Mouse (Mus musculus) neural tube, embryonic 13.5 days (tissue): ENCODE results near the gene Dnase1l1. TPM values are rescaled to one million over a fixed set of nuclear protein-coding genes. Genes with fewer than 3 reads are reported as not detected.

Experiments used
- ATAC-seq: fragments of 200-750 bp; cut with Nextera tagmentation; 2 replicates; pipeline ENCODE4 v1.8.0; 2017; ENCODE audit warnings: low read depth, mild to moderate bottlenecking, moderate TSS enrichment, moderate library complexity
- H3K27ac ChIP-seq: fragments of 300-500 bp; sonication (generic); replicated peaks from 2 replicates; pipeline ENCODE4 v1.5.1; 2015; ENCODE audit warnings: moderate library complexity, mild to moderate bottlenecking, inconsistent platforms
- H3K27me3 ChIP-seq: fragments of 300-500 bp; sonication (generic); 2 replicates; pipeline ENCODE4 v1.6.1; 2015; ENCODE audit warnings: mild to moderate bottlenecking, inconsistent platforms
- H3K36me3 ChIP-seq: fragments of 300-500 bp; sonication (generic); 2 replicates; pipeline ENCODE4 v1.6.1; 2015; ENCODE audit warnings: mild to moderate bottlenecking, inconsistent platforms
- H3K4me1 ChIP-seq: fragments of 300-500 bp; sonication (generic); replicated peaks from 2 replicates; pipeline ENCODE4 v1.6.1; 2015; ENCODE audit warnings: inconsistent platforms
- H3K4me2 ChIP-seq: fragments of 300-500 bp; sonication (generic); 2 replicates; pipeline ENCODE4 v1.6.1; 2015; ENCODE audit warnings: inconsistent platforms, mild to moderate bottlenecking, moderate library complexity
- H3K4me3 ChIP-seq: fragments of 300-500 bp; sonication (generic); 2 replicates; pipeline ENCODE4 v1.5.1; 2015; ENCODE audit warnings: mild to moderate bottlenecking, inconsistent platforms
- H3K9ac ChIP-seq: fragments of 300-500 bp; sonication (generic); 2 replicates; pipeline ENCODE4 v1.6.1; 2015; ENCODE audit warnings: moderate library complexity, mild to moderate bottlenecking, inconsistent platforms
- H3K9me3 ChIP-seq: fragments of 300-500 bp; sonication (generic); 2 replicates; pipeline ENCODE4 v1.6.1; 2016; ENCODE audit warnings: inconsistent platforms
- WGBS: fragments of 180-500 bp; shearing (Covaris S2); methylation state at CpG from one replicate; pipeline ENCODE4 v1.1.7; 2015; 5-methylcytosine and 5-hydroxymethylcytosine counted together
- polyA plus RNA-seq: library from polyadenylated mRNA; unstranded; fragments of >200 nt; fragmentation: Nextera tagmentation; extraction: Ambion mirVana; gene quantifications from 2 replicates; pipeline ENCODE4 v1.2.1, GENCODE M21; 2015

The Dnase1l1 gene
- 3.4 and 4.5 TPM in 2 replicates for polyA plus RNA-seq

GRCm38 (mm10) chrX:74281732-74282394 is at the start of gene Dnase1l1, which contains the start of gene Taz:
TSS of gene Dnase1l1 (minus strand) at chrX:74282337.
TSS of gene Taz (plus strand) at chrX:74281912.
- peak within 1 kb of the TSS; percentile 89 for H3K27ac ChIP-seq
- H3K27me3 ChIP-seq: no peaks in the 10 kb centered on the region
- H3K4me1 ChIP-seq: peaks cover 21% of the 10 kb centered on the region
- no peaks in the 10 kb centered on the region for H3K36me3 ChIP-seq
- no peaks in the 10 kb centered on the region for H3K9me3 ChIP-seq
- 17% methylated on average over 16 of the region's 16 CpGs for WGBS
- ATAC-seq: peak; percentile 71
- H3K4me2 ChIP-seq: peak within 1 kb of the TSS; percentile 74
- peak within 1 kb of the TSS; percentile 58 for H3K4me3 ChIP-seq
- peak within 1 kb of the TSS; percentile 83 for H3K9ac ChIP-seq

GRCm38 (mm10) chrX:74330166-74330930 is 48.2 kb upstream of the Dnase1l1 start:
- Histone ChIP-seq H3K27me3 (no peaks in the 10 kb centered on the region), H3K4me1 (peaks cover 43% of the 10 kb centered on the region), H3K27ac (peak overlapping the region; percentile 81), H3K36me3 (peaks cover 31% of the 10 kb centered on the region), H3K4me3 (peak overlapping the region; percentile 61), H3K9ac (peak overlapping the region; percentile 79), H3K9me3 (no peaks in the 10 kb centered on the region), H3K4me2 (peak overlapping the region; percentile 68)
- no peak for ATAC-seq
- WGBS: 29% methylated on average over 2 of the region's 2 CpGs

GRCm38 (mm10) chrX:74329215-74329671 is 47.1 kb upstream of the Dnase1l1 start:
- peak; percentile 67 for ATAC-seq
- WGBS: 20% methylated on average over 10 of the region's 10 CpGs
- no peaks in the 10 kb centered on the region for H3K9me3 ChIP-seq

GRCm38 (mm10) chrX:74328725-74329161 is 46.6 kb upstream of the Dnase1l1 start, which contains the start of gene Plxna3:
TSS of gene Plxna3 (plus strand) at chrX:74329066.
- Histone ChIP-seq H3K36me3 (peaks cover 15% of the 10 kb centered on the region), H3K4me1 (peaks cover 38% of the 10 kb centered on the region), H3K9ac (peak within 1 kb of the TSS; percentile 79), H3K27me3 (no peaks in the 10 kb centered on the region), H3K4me3 (peak within 1 kb of the TSS; percentile 61), H3K4me2 (peak within 1 kb of the TSS; percentile 68), H3K27ac (peak within 1 kb of the TSS; percentile 81), H3K9me3 (no peaks in the 10 kb centered on the region)
- WGBS: 20% methylated on average over 21 of the region's 30 CpGs
- ATAC-seq: peak; percentile 95

More at GRCm38 (mm10) chrX:74329215-74329671, 47.1 kb upstream of the Dnase1l1 start:
- H3K27ac ChIP-seq: peak overlapping the region; percentile 81
- peak overlapping the region; percentile 79 for H3K9ac ChIP-seq
- no peaks in the 10 kb centered on the region for H3K27me3 ChIP-seq
- peaks cover 20% of the 10 kb centered on the region for H3K36me3 ChIP-seq
- peak overlapping the region; percentile 68 for H3K4me2 ChIP-seq
- H3K4me3 ChIP-seq: peak overlapping the region; percentile 61
- H3K4me1 ChIP-seq: peaks cover 43% of the 10 kb centered on the region

- peak; percentile 96 for ATAC-seq
- Histone ChIP-seq H3K4me3 (peak within 1 kb of the TSS; percentile 57), H3K4me2 (peak within 1 kb of the TSS; percentile 66), H3K4me1 (peaks cover 19% of the 10 kb centered on the region), H3K36me3 (peaks cover 35% of the 10 kb centered on the region), H3K9ac (peak within 1 kb of the TSS; percentile 78), H3K9me3 (no peaks in the 10 kb centered on the region), H3K27ac (peak within 1 kb of the TSS; percentile 90), H3K27me3 (no peaks in the 10 kb centered on the region)
- WGBS: 22% methylated on average over 59 of the region's 59 CpGs
Observed at GRCm38 (mm10) chrX:74312540-74313464, 30.7 kb upstream of the Dnase1l1 start, which contains the start of gene Fam50a. TSS of gene Fam50a (plus strand) at chrX:74313033.

GRCm38 (mm10) chrX:74304867-74305700 is 22.9 kb upstream of the Dnase1l1 start, which contains the start of gene Gdi1:
TSS of gene Gdi1 (plus strand) at chrX:74304998.
- ATAC-seq: peak; percentile 81
- 23% methylated on average over 39 of the region's 41 CpGs for WGBS
- Histone ChIP-seq H3K4me3 (peak within 1 kb of the TSS; percentile 61), H3K9me3 (no peaks in the 10 kb centered on the region), H3K36me3 (peaks cover 73% of the 10 kb centered on the region), H3K27me3 (no peaks in the 10 kb centered on the region), H3K27ac (peak within 1 kb of the TSS; percentile 96), H3K4me2 (peak within 1 kb of the TSS; percentile 75), H3K9ac (peak within 1 kb of the TSS; percentile 87), H3K4me1 (peaks cover 25% of the 10 kb centered on the region)

- H3K27me3 ChIP-seq: no peaks in the 10 kb centered on the region
- peaks cover 41% of the 10 kb centered on the region for H3K36me3 ChIP-seq
- H3K4me1 ChIP-seq: peaks cover 16% of the 10 kb centered on the region
- ATAC-seq: no peak
- no peak overlapping the region for H3K27ac ChIP-seq
- H3K9ac ChIP-seq: no peak overlapping the region
- WGBS: 89% methylated on average over 3 of the region's 3 CpGs
- no peaks in the 10 kb centered on the region for H3K9me3 ChIP-seq
- H3K4me2 ChIP-seq: no peak overlapping the region
- no peak overlapping the region for H3K4me3 ChIP-seq
Observed at GRCm38 (mm10) chrX:74299721-74300120, 17.6 kb upstream of the Dnase1l1 start.

- Histone ChIP-seq H3K4me3 (no peak overlapping the region), H3K27me3 (no peaks in the 10 kb centered on the region), H3K36me3 (peaks cover 35% of the 10 kb centered on the region), H3K4me1 (peaks cover 10% of the 10 kb centered on the region), H3K27ac (no peak overlapping the region), H3K9me3 (no peaks in the 10 kb centered on the region), H3K4me2 (peak overlapping the region; percentile 22; the same call in 1 of the 2 replicates), H3K9ac (no peak overlapping the region)
- 100% methylated on average over 1 of the region's 1 CpGs for WGBS
- no peak for ATAC-seq
Observed at GRCm38 (mm10) chrX:74298348-74298747, 16.2 kb upstream of the Dnase1l1 start.

- H3K9ac ChIP-seq: peak within 1 kb of the TSS; percentile 80
- H3K4me2 ChIP-seq: peak within 1 kb of the TSS; percentile 70
- peak; percentile 99 for ATAC-seq
- peak within 1 kb of the TSS; percentile 63 for H3K4me3 ChIP-seq
- 17% methylated on average over 37 of the region's 37 CpGs for WGBS
- no peaks in the 10 kb centered on the region for H3K9me3 ChIP-seq
- peaks cover 10% of the 10 kb centered on the region for H3K4me1 ChIP-seq
- no peaks in the 10 kb centered on the region for H3K27me3 ChIP-seq
- H3K27ac ChIP-seq: peak within 1 kb of the TSS; percentile 76
- H3K36me3 ChIP-seq: peaks cover 19% of the 10 kb centered on the region
Observed at GRCm38 (mm10) chrX:74296538-74297448, 14.7 kb upstream of the Dnase1l1 start, which contains the start of gene Atp6ap1. TSS of gene Atp6ap1 (plus strand) at chrX:74297097.

- Histone ChIP-seq H3K4me1 (peaks cover 10% of the 10 kb centered on the region), H3K36me3 (peaks cover 15% of the 10 kb centered on the region; the same call in 1 of the 2 replicates), H3K4me3 (no peak overlapping the region), H3K27ac (no peak overlapping the region), H3K4me2 (no peak overlapping the region), H3K9ac (no peak overlapping the region), H3K9me3 (no peaks in the 10 kb centered on the region), H3K27me3 (no peaks in the 10 kb centered on the region)
- no peak for ATAC-seq
- WGBS: 77% methylated on average over 4 of the region's 4 CpGs
Observed at GRCm38 (mm10) chrX:74293431-74293830, 11.3 kb upstream of the Dnase1l1 start.
